Mouse (Mus musculus) left cerebral cortex, adult 18-20 months (tissue): ENCODE results near the gene Rbp2. TPM values are rescaled to one million over a fixed set of nuclear protein-coding genes. Genes with fewer than 3 reads are reported as not detected.

ENCODE experiments used
- DNase-seq, 2 experiments: peaks; one replicate each; pipeline ENCODE4 v3.0.0; 2021 to 2022; ENCODE audit warnings: low spot score in 2 of 2, mixed read lengths in 1 of 2
- long read RNA-seq, 2 experiments: library from polyadenylated mRNA; stranded (forward); transcript quantifications; one replicate each; pipeline ENCODE4 v2.0.0; 2021
- total RNA-seq, 2 experiments: library from RNA; stranded (reverse); gene quantifications; 2 replicates each; pipeline ENCODE4 v1.2.3; 2021

Rbp2 gene
- not detected for total RNA-seq
- long read RNA-seq, experiment 1: 0 reads
- long read RNA-seq, experiment 2: 0 reads

GRCm38 (mm10) chr9:98485815-98486214, at the start of gene Rbp2:
Gene Rbp2, plus strand, starts transcription at chr9:98486115.
- no peak for DNase-seq

GRCm38 (mm10) chr9:98437819-98438218, 48.1 kb upstream of the Rbp2 start:
- DNase-seq: no peak

- no peak for DNase-seq
Measured at GRCm38 (mm10) chr9:98439091-98439490, 46.8 kb upstream of the Rbp2 start.

DNA sequence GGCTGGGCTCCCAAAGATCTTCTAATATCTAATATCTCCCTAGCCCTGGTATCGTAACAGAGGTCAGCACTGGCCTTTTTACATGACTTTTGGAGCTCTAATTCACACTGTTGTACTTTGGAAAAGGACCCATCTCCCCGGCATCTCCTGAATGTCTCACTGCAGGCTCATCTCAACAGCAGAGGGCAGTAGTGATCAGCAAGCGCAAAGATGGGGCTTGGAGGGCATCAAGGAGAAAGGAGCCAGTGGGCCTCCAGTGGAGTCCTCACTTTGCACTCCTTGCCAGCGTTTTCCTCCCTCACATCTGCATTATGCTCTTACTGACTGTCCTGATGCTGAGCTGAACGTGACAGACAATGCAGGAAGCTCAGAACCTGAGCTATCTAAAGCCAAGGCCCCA, 43.3 kb upstream of the Rbp2 start:
- DNase-seq: peak; percentile 18 to 42

GRCm38 (mm10) chr9:98445359-98446149, 40.4 kb upstream of the Rbp2 start:
- DNase-seq: no peak

GRCm38 (mm10) chr9:98450976-98451375, 34.9 kb upstream of the Rbp2 start:
- no peak for DNase-seq

DNA sequence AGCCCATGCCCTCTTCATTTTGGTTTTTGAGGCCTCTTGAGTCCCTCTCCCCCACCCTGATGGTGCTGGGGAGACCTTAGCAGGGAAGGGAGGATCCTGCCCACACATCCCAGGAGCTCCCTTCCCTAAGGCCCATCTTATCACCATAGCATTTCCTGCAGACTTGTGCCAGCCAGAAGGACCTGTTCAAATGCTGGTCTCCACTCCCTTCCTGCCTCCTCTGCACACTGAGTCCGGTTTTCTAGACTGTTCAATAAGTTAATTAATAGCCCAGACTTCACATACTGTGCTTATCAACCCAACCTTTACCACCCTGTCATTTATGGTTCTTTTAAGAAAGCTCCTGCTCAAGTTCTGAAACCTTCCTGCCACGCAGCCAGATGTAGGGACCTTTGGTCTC, 19.2 kb upstream of the Rbp2 start:
- DNase-seq: no peak

GRCm38 (mm10) chr9:98480172-98480749, 5.7 kb upstream of the Rbp2 start:
- DNase-seq: no peak

DNA sequence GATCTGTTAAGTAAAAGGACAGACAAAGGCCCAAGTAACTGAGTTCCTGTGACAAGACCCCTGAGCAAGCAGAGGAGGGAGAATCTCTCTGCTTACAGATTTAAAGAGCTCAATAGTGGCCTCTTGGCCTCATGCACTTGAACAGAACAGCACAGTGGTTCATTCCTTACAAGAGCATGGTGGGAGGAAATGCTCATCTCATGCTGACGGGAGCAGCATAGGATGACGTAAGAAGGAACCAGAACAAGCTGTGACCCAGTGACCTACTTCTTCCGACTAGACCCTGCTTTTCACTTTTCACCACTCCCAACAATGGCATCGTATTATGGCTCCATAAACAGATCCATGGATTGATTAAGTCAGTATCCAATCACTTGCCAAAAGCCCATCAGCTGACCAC, 3.7 kb upstream of the Rbp2 start:
- DNase-seq: no peak

GRCm38 (mm10) chr9:98485020-98485419, 895 bp upstream of the Rbp2 start:
- no peak for DNase-seq

DNA sequence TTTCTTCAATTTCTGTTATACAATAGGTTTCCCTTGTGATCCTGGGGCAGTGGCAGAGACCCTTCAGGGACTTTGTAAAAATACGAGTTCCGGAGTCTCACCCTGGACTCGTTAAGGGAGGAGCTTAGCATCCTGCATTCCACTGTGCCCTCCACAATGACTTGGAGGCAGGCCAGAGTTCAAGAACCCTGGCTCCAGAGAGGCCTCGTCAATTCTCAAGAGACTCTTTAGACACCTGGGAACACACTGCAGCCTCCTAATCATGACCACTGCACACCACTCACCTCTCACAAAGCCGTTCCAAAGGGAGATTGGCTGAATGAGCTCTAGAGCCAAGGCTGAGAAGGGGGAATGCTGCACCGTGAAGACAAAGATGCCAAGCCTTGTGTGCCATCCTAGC, 1.4 kb downstream of the Rbp2 start:
- no peak for DNase-seq

DNA sequence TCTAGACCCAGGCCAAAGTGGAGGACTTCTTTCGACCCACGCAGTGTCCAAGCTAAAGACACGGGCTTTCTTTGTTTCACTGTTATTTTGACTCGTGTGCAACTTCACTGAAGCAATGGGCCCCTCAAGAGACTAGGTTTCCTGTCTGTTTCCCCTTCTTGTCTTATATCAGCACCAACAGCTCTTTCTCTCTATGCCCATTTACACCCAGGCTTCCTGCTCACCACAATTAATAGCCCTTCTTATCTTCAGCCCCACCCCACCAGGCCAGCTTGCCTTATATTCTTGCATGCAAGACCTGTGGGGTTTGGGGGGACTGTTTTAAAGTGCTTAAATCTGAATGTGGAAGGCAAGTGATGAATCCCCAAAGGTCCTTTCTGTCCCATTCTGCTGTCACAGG, 3.6 kb downstream of the Rbp2 start:
- no peak for DNase-seq

DNA sequence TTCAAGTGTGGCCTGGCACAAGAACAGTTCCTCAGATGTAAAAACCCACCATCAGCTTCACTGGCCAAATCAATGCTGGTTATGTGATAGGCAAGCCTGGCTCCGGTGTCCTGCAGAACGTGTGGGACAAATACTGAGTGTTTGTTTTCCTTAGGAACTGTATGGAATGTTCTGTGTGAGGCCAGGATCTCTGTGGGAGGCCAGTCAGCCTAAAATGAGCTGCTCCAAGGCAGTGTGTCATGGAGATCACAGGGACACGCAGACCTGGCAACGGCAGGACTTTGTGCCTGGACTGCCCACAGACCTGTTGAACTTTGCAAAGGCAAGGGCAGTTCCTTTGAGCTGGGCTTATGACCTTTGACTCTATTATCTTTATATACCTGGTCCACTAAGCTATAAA, 4.2 kb downstream of the Rbp2 start:
- DNase-seq: no peak

GRCm38 (mm10) chr9:98491071-98491470, 5.2 kb downstream of the Rbp2 start:
- DNase-seq: no peak

DNA sequence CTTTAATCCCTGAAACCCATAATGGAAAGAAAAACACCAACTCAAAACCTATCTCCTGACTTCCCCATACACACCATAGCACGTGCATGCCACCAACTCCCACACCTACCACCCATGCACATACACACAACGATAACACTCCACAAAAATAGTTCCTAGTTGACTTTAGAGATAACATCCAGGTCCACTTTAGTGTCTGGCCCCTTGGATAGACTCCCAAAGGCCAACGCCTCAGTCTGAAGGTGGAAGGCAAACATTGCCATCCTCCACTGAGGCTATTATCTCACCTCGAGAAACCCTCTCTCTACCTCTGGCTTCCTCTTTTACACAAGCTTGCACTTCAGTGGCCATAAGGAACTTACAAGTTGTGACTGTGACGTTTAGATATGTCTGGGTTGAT, 6.3 kb downstream of the Rbp2 start:
- DNase-seq: no peak

DNA sequence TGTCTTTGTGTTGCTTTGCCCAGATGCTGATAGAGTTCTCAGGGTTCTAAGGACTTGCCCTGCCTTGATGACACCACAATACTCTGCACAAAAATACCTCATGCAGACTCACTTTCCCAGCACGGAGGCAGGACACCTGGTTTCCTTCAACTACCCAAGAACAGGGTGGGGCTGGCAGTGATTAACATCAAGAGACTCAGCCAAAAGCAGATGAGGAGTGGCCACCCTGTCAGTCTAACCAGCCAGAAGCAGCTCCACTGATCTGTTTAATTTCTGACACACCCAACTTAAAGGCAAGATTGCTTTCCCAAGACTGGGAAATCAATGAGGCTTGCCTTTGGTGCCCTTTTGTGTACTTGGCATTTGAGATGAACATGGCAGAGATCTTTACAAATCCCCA, 6.9 kb downstream of the Rbp2 start:
- DNase-seq: no peak

- no peak for DNase-seq
Measured at GRCm38 (mm10) chr9:98497157-98497556, 11.2 kb downstream of the Rbp2 start.

DNA sequence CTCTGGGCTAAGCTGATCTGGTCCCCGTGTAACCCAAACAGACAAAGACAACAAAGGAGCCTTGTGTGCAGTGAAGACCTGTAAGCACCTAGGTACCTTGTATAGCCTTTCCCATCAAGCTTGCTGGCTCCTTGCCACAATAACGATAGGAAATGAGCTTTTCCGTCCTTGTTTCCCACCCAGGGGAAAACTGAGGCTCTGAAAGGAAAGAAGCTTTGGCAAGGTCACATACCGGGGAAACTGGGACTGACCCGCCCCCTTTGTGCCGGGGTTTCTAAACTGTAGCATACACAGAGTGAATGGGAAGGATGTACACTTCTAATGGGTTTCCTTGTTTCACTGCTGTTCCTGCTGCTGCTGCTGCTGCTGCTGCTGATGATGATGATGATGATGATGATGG, 12.1 kb downstream of the Rbp2 start:
- no peak for DNase-seq

DNA sequence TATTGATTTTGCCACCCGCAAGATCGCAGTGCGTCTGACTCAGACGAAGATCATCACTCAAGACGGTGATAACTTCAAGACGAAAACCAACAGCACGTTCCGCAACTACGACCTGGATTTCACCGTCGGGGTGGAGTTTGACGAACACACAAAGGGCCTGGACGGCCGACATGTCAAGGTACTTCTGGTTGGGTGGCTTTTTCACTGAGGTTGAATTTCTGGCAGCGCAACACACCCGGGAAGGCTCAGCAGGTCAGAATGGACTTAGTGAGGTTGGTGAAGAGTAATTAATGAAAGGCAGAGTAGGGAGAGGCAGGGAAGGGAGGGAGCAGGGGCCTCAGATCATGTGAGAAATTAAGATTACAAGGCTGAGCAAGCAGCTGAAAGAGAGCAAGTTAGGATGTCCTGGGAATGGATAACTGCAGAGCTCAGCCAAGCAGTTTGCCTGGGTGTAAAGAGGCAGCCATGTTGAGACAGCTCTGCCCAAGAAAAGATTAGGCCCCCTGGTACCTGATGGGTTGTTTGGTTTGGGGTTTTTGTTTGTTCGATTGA, 12.9 kb downstream of the Rbp2 start:
- no peak for DNase-seq

- no peak for DNase-seq
Measured at GRCm38 (mm10) chr9:98499601-98500000, 13.7 kb downstream of the Rbp2 start.

- no peak for DNase-seq
Measured at GRCm38 (mm10) chr9:98507480-98507879, 21.6 kb downstream of the Rbp2 start.

DNA sequence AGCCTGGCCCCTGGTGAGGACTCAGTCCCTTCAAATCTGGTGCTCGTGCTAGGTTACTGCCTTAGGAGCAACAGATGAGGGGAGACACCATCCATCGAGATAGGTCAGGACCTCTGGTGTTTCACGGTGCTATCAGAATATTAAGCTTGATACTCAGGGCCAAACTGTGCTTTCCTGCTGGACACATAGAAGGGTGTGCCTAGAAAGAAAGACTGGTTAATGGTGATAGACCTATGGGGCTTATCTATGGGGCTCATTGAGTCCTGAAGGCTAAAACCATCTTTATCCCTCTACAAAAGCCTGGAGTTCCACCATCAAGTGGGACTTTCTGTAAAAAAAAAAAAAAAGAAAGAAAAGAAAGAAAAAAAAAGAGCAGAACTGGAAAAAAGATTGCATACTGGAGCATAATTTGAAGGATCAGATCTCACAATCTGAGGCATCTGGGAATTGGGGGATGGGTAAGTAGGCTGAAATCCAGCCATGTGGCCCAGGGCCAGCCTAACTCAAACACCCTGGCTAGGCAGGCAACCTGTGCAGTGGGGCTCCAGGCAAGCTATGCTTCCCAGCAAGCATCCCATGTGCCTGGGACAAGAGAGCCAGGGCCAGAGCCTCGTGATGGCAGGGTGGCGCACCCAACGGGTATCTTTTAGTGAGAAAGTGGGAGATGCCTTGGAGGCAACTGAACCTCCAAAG, 24.6 kb downstream of the Rbp2 start:
- no peak for DNase-seq
